Mouse (Mus musculus) layer of hippocampus, adult 2 months (tissue): ENCODE measurements at regions not wholly inside any gene's neighbourhood (a gene's known extent, or its start where the extent isn't known, plus 50 kb on each side); places are given as distances from the start of the nearest gene placed in this dataset.
A peak's percentile ranks its signal among the peaks of the same experiment; 100 is the strongest.

Source experiments
- DNase-seq, 2 experiments: peaks; one replicate each; pipeline ENCODE4 v3.0.0; 2022; ENCODE audit warnings: low spot score in 2 of 2
- H3K27ac ChIP-seq: fragments of 200-600 bp; 2 replicates; pipeline ENCODE4 v1.8.1; 2022
- H3K4me3 ChIP-seq: fragments of 200-600 bp; 2 replicates; pipeline ENCODE4 v1.8.1; 2022; ENCODE audit warnings: mild to moderate bottlenecking
- CTCF ChIP-seq: fragments of 200-600 bp; conservative IDR thresholded peaks from 2 replicates; pipeline ENCODE4 v1.8.1; 2022; ENCODE audit warnings: antibody characterized with exemption, mild to moderate bottlenecking, moderate library complexity

DNA sequence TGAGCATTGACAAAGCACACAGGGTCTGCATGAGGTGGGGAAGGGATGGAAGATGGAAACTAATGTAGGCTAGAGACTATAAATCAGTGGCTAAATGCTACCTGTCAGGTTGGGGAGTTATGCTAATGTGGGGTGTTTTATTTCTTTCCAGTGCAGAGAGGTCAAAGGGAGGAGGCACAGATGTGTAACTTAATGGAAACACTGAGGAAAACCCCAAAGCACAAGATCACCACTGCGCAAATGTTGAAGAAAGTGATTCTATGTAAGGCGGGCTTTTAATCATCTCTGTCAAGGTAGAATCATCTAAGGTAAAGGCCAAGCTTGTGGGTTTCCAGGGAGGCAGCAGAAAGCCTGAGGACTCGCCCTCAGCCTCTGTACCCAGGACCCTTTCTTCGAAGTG is 303.2 kb upstream of the 4930412O13Rik start:
- TF ChIP-seq CTCF: no peak
- no peak overlapping the region for H3K27ac ChIP-seq
- H3K4me3 ChIP-seq: no peak overlapping the region
- DNase-seq: no peak

DNA sequence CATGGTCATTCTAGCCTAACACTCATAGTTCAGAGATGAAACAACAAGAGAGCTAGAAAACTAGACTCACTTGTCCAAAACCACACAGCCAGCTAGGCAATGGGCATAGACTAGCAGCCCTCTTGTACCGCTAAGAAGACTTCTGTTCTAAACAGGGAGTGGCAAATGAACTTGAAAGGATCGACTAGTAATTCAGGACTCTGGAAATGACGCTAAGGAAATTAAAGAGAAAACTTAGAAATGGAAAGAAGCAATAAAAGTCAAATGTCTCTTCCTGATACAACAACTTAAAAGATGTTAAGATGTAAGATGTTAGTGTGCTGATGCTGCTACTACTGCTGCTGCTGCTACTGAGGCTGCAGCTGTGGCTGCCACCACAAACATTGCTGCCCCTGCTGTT is 293.7 kb upstream of the 4930412O13Rik start:
- TF ChIP-seq CTCF: no peak
- Histone ChIP-seq H3K27ac (no peak overlapping the region), H3K4me3 (no peak overlapping the region)
- no peak for DNase-seq

- Histone ChIP-seq H3K27ac (no peak overlapping the region), H3K4me3 (no peak overlapping the region)
- no peak for DNase-seq
- TF ChIP-seq CTCF: no peak
These were observed 291.9 kb upstream of the 4930412O13Rik start for GRCm38 (mm10) chr2:9589200-9589599.

GRCm38 (mm10) chr2:9592531-9592930 is 288.5 kb upstream of the 4930412O13Rik start:
- Histone ChIP-seq H3K27ac (no peak overlapping the region), H3K4me3 (no peak overlapping the region)
- no peak for DNase-seq
- TF ChIP-seq CTCF: no peak

GRCm38 (mm10) chr2:9593931-9594330 is 287.1 kb upstream of the 4930412O13Rik start:
- Histone ChIP-seq H3K27ac (no peak overlapping the region), H3K4me3 (no peak overlapping the region)
- TF ChIP-seq CTCF: no peak
- DNase-seq: peak in 1 of 2 experiments; percentile 3

DNA sequence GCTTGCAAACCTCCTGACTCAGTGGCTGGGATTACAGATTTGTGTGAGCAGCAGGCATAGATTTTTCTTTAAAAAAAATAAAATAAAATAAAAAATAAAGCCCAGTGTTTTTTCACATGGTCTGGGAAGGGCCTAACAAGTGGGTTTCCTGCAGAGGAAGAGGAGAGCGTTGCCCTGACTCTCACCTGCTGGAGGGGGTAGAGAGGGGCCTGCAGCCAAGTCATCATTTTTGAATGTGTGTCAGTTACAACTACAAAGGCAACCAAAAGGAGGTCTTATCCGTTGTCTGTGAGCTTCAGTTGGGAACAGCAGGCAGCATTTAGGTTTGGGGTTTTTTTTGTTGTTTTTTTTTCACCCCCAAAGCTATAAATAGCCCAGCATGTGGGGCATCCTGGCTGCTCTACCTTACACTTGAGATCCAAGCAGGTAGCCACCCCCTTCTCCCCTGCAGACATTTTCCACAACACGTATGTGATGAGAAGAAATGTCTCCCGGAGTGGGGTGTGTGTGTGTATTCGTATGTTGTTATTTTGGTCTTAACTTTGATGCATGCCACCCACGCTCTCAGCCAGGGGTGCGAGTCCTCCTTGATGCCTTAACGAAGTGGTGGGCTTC is 285.7 kb upstream of the 4930412O13Rik start:
- DNase-seq: no peak
- TF ChIP-seq CTCF: no peak
- no peak overlapping the region for H3K4me3 ChIP-seq
- no peak overlapping the region for H3K27ac ChIP-seq

GRCm38 (mm10) chr2:9596135-9596534 is 284.9 kb upstream of the 4930412O13Rik start:
- Histone ChIP-seq H3K4me3 (no peak overlapping the region), H3K27ac (no peak overlapping the region)
- no peak for TF ChIP-seq CTCF
- DNase-seq: no peak

GRCm38 (mm10) chr2:9604984-9605383 is 276.1 kb upstream of the 4930412O13Rik start:
- no peak for TF ChIP-seq CTCF
- no peak overlapping the region for H3K27ac ChIP-seq
- H3K4me3 ChIP-seq: no peak overlapping the region
- no peak for DNase-seq

- Histone ChIP-seq H3K4me3 (no peak overlapping the region), H3K27ac (no peak overlapping the region)
- no peak for DNase-seq
- TF ChIP-seq CTCF: no peak
These were observed 273.5 kb upstream of the 4930412O13Rik start for GRCm38 (mm10) chr2:9607547-9607946.

- H3K27ac ChIP-seq: no peak overlapping the region
- H3K4me3 ChIP-seq: no peak overlapping the region
- no peak for TF ChIP-seq CTCF
- no peak for DNase-seq
These were observed 266.6 kb upstream of the 4930412O13Rik start for GRCm38 (mm10) chr2:9614415-9614814.

- TF ChIP-seq CTCF: no peak
- DNase-seq: no peak
These were observed 264.8 kb upstream of the 4930412O13Rik start for GRCm38 (mm10) chr2:9616292-9616691.

DNA sequence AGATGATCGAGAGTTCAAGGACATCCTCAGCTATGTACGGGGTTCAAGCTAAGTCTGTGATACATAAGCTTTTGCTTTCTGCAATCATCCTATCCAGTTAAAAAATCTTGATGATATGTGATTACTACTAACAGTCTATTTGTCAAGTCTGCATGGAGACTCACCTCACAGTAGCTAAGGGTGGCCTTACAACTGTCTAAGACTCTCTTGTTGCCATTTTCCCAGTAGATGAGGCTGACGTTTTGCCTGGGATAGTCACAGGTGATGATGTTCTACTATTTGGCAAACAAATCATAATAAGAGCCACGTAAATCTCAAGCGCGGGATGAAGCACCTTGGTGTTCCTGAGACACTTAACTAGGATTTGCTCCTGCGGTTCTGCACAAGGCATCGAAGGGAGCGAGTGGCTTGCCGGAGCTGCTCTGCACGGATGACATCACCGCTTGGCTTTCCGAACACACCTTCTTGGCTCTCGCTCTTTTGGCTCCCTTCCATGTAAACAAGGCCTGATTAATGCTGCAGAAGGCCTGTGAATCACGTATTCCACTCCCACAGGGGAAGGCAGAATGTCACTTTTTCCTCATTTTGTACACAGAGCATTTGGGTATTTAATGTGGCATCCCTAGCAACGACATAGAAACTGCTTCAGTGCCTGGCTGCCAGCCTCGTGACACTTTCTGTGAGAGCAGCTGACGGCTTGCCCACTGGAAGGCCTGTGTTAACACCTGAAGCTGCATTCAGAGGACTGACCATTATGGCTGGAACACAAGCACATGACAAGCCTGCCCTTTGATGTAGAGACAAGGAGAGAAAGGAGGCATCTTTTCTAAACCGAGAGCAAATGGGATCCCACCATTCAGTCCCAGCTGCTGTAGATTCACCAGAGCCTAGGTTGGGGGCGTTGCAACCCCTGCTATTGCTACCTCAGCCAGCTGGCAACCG is 260.5 kb upstream of the 4930412O13Rik start:
- peak; percentile 85 to 90 for DNase-seq
- Histone ChIP-seq H3K27ac (peak overlapping the region; percentile 77), H3K4me3 (peak overlapping the region; percentile 11; the same call in 1 of the 2 replicates)
- no peak for TF ChIP-seq CTCF

More at GRCm38 (mm10) chr2:9616292-9616691, 264.8 kb upstream of the 4930412O13Rik start:
- Histone ChIP-seq H3K27ac (no peak overlapping the region), H3K4me3 (no peak overlapping the region)

GRCm38 (mm10) chr2:9623702-9624101 is 257.4 kb upstream of the 4930412O13Rik start:
- H3K4me3 ChIP-seq: no peak overlapping the region
- TF ChIP-seq CTCF: no peak
- no peak overlapping the region for H3K27ac ChIP-seq
- DNase-seq: no peak
